Mouse (Mus musculus) bone marrow, adult 2 months (tissue): ENCODE measurements around the gene Nfkb1. TPM values are rescaled to one million over a fixed set of nuclear protein-coding genes. Genes with fewer than 3 reads are reported as not detected.

ENCODE experiments used
- H3K27ac ChIP-seq: fragments of 200-500 bp; 2 replicates; pipeline ENCODE4 v1.5.1; 2012; ENCODE audit warnings: low read depth, mild to moderate bottlenecking, control low read depth, inconsistent platforms, low read length; ENCODE audit not compliant: control insufficient read depth, poor library complexity, insufficient read depth
- H3K4me1 ChIP-seq: fragments of 200-500 bp; 2 replicates; pipeline ENCODE4 v1.6.1; 2011; ENCODE audit warnings: low read length; ENCODE audit not compliant: control insufficient read depth, insufficient read depth
- H3K4me3 ChIP-seq: fragments of 200-500 bp; replicated peaks from 2 replicates; pipeline ENCODE3; 2011; ENCODE audit warnings: mild to moderate bottlenecking, low read depth, low read length, control low read depth; ENCODE audit not compliant: control insufficient read depth
- CTCF ChIP-seq: fragments of 200-500 bp; IDR thresholded peaks from 2 replicates; pipeline ENCODE4 v1.5.1; 2011; ENCODE audit warnings: low read length, control low read depth; ENCODE audit not compliant: control insufficient read depth, insufficient read depth
- POLR2A ChIP-seq: fragments of 200-500 bp; IDR thresholded peaks from 2 replicates; pipeline ENCODE4 v1.6.1; 2011; ENCODE audit warnings: low read depth, mild to moderate bottlenecking, control low read depth, low read length, borderline replicate concordance; ENCODE audit not compliant: control insufficient read depth
- WGBS: fragments of 180-500 bp; shearing (Covaris S2); methylation state at CpG from one replicate; pipeline ENCODE4 v1.1.7; 2018; 5-methylcytosine and 5-hydroxymethylcytosine counted together
- polyA plus RNA-seq: library from polyadenylated mRNA; stranded (reverse); fragments of >200 nt; gene quantifications from 2 replicates; pipeline ENCODE4 v1.2.4, GENCODE M21; 2011; ENCODE audit warnings: low replicate concordance; ENCODE audit not compliant: missing spikeins, insufficient read depth, insufficient read length

Nfkb1 gene
- polyA plus RNA-seq, 1 experiment = 34.6 TPM

DNA sequence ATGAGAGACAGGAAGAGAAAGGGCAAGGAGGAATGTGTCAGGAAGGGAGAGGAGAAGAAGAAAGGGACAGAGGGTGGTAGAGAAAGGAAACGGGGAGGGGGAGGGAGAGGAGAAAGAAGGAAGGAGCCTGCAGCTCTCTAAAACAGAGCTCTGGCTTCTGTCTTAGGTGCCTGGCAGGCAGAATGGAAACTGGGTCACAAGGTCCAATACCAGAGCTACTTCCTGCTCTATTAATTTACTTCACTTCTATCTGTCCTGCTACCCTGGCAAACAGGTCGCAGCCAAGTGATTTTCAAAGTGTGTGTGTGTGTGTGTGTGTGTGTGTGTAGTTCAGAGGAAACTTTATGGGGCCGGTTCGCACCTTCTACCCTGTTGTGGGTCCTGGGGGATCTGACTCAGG, 112.2 kb downstream of the Nfkb1 start:
- peaks cover 6% of the 10 kb centered on the region for H3K4me1 ChIP-seq
- 32% methylated on average over 4 of the region's 4 CpGs for WGBS
- no peak for TF ChIP-seq POLR2A
- TF ChIP-seq CTCF = no peak
- H3K27ac ChIP-seq = no peak overlapping the region
- no peak overlapping the region for H3K4me3 ChIP-seq

DNA sequence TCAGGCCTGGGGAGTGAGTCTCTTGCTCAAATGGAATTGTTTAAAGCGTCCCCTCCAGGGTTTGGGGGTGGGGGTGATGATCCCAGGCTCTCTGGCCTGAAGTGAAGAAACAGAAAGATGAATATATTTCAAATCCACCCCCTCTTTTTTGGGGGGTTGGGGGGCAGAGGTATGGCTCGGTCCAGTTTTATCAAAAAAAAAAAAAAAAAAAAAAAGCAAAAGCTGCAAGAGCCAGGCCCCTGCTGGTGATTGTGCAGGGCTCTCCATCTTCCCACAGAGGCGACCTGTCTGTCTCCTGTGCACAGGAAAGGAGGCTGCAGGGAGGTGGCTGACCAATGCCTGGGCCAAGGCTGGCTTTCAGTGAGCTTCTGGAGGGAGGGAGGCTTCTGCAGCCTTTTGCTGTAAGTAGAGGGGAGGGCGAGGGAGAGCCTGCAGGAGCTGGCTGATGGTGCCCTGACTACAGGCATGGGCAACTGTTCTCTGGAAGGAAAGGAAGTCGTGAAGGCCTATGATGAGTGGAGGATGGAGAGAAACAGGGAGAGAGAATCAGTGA, 112.7 kb downstream of the Nfkb1 start:
- H3K4me1 ChIP-seq = peaks cover 6% of the 10 kb centered on the region
- WGBS = 54% methylated on average over 5 of the region's 5 CpGs
- no peak overlapping the region for H3K27ac ChIP-seq
- no peak for TF ChIP-seq POLR2A
- TF ChIP-seq CTCF = no peak
- H3K4me3 ChIP-seq = no peak overlapping the region

DNA sequence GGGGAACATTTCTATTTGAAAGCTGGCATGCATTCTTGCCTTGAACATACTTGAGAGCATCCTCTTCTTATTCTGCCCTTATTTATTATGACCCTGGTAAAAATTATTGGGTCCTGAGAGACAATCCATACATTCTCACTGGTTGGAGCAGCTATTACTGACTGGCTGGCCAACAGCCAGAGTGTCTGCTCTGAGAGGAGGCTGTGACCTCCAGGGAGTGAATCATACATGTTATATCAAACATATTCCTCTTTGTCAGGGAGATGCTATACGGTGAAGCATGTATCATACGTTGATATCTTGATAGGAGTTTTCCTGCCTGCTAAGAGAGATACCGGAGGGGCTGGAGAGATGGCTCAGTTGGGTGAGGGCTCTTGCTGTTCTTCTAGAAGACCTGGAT, 116.2 kb downstream of the Nfkb1 start:
- Histone ChIP-seq H3K27ac (no peak overlapping the region), H3K4me1 (peaks cover 3% of the 10 kb centered on the region), H3K4me3 (no peak overlapping the region)
- WGBS = 72% methylated on average over 3 of the region's 3 CpGs
- TF ChIP-seq POLR2A (no peak), CTCF (no peak)

DNA sequence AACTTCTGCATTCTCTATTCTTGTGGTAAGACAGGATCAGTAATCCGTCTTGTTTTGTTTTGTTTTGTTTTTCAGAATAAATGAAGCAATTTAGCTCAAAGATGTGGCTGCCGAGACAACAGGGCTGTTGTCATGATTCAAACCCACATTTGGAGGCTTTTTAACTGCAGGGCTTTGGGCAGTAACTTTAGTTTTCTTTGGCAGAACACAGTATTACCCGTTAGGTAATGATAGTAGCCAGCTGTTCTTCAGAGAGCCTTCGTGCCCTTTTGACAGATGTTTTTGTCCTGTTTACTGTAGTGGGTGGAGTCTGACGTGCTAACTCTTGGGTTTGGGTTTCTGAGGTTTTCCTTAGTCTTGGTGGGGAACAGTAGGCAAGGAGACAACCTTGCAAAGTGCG, 118.3 kb downstream of the Nfkb1 start:
- 38% methylated on average over 6 of the region's 6 CpGs for WGBS
- no peak for TF ChIP-seq POLR2A
- TF ChIP-seq CTCF = no peak
- no peak overlapping the region for H3K4me3 ChIP-seq

DNA sequence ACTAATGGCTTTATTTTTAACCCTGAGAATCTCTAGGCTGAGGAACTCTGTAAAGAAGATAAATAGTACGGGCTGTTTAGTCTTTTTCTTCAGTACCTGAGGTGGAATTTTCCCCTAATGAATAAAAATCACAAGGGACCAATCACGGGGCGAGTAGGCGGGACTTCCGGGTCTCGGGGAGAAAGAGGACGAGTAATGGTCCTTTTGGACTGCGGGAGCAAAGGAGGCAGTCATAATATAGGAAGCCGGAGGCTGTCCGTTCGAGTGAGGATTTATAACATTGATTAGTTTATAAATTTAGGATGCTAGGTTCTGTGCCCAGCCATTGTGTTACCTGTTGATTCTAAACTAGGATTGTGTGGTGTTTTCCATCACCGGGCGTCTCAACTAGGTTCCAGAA, 119.8 kb downstream of the Nfkb1 start:
- TF ChIP-seq POLR2A (no peak), CTCF (no peak)
- peaks cover 1% of the 10 kb centered on the region; the same call in 1 of the 2 replicates for H3K4me1 ChIP-seq
- no peak overlapping the region for H3K27ac ChIP-seq
- H3K4me3 ChIP-seq = no peak overlapping the region
- 81% methylated on average over 13 of the region's 13 CpGs for WGBS

More for the DNA sequence above, 118.3 kb downstream of the Nfkb1 start:
- Histone ChIP-seq H3K4me1 (no peaks in the 10 kb centered on the region; the same call in 1 of the 2 replicates), H3K27ac (no peak overlapping the region)

DNA sequence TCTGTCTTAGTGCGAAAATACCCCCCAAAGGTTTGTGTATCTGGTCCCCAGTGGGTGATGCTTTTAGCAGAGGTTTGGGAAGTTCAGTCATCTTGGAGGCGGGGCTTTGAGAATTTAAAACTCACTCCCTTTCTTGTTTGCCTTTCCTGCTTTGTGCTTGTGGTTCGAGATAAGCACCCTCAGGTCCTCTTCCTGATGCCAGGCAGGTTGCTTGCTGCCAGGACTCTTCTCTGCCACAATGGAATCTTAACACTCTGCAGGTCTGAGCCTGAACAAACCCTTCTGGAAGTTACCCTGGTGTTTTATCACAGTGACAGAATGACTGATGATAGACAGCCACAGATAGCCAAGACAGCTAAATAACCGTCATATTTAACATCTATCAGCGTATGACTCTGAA, 122.7 kb downstream of the Nfkb1 start:
- Histone ChIP-seq H3K4me3 (no peak overlapping the region), H3K27ac (no peak overlapping the region), H3K4me1 (peaks cover 1% of the 10 kb centered on the region; the same call in 1 of the 2 replicates)
- WGBS = 51% methylated on average over 5 of the region's 5 CpGs
- TF ChIP-seq CTCF = no peak
- TF ChIP-seq POLR2A = no peak

DNA sequence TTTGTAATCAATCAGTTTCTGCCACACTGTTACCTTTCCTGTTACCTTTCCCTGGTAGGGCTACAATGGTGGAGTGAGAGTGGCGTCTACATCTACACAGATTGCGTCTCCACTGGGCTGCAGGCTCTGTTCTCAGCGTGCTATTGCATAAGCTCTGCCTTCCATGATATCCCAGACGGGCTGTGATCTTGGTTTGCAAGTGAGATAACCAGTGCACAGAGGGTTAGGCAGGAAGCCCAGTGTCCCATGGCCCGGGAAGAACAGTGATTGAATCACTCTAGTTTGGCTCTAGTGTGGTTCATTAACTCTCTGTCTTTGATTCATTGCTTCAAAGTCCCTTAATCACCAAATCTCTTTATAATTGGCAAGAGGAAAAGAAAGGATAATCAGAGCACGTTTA, 123.5 kb downstream of the Nfkb1 start:
- Histone ChIP-seq H3K4me1 (peaks cover 1% of the 10 kb centered on the region; the same call in 1 of the 2 replicates), H3K4me3 (no peak overlapping the region), H3K27ac (no peak overlapping the region)
- TF ChIP-seq POLR2A (no peak), CTCF (no peak)
- WGBS = 63% methylated on average over 6 of the region's 6 CpGs

DNA sequence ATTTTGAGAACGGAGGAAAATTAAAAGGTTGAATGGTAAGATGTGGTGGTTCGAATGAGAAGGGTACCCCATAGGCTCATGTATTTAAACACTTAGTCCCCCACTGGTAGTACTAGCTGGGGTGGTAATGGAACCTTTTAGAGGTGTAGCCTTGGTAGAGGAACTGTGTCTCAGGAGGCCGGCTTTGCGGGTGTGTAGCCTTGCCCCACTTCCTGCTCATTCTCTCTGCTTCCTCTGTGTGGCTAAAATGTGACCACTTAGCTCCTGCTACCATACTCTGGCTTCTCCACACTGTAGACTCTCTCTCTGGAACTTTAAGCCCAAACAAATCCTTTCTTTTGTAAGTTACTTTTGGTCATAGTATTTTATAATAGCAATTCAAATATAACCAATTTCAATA, 126.0 kb downstream of the Nfkb1 start:
- no peak for TF ChIP-seq CTCF
- TF ChIP-seq POLR2A = no peak
- 41% methylated on average over 4 of the region's 4 CpGs for WGBS
- Histone ChIP-seq H3K4me1 (peaks cover 1% of the 10 kb centered on the region; the same call in 1 of the 2 replicates), H3K27ac (no peak overlapping the region), H3K4me3 (no peak overlapping the region)

DNA sequence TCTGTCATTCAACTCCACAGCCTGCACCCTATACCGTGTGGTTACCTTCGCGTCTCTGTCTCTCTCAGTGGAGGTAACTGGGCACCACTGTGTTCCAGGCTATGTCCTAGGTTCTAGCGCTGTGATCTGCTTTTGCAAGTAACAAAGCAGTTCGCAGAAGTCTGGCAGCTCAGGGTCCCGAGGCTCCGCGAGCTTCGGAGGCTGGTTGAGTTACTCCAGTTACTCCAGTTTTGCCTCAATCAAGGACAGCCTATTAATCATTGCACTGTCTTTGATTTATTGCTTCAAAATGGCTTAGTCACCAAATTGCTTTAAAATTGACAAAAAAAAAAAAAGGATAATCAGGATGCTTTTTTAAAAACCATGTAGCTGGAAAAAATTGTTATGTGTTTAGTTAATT, 126.6 kb downstream of the Nfkb1 start:
- Histone ChIP-seq H3K27ac (no peak overlapping the region), H3K4me3 (no peak overlapping the region), H3K4me1 (peaks cover 1% of the 10 kb centered on the region; the same call in 1 of the 2 replicates)
- TF ChIP-seq CTCF (no peak), POLR2A (no peak)
- WGBS = 92% methylated on average over 9 of the region's 9 CpGs
